In the genomic region with DNA sequence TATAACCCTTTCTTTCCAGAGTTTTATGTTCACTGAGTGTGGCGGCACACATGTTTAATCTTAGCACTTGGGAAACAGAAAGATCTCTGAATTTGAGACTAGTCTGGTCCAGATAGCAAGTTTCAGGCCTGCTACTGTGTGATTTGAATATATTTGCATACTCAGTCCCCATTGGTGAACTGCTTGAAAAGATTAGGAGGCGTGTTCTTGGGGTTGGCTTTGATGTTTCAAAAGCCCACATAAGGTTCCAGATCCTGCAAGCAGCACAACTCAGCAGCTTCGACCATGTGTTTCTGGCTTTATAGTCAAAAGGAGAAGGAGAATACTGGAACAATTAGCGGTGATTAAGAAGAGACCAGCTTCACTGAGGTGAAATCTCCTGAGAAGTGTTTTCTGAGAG, we compare ENCODE assay signal across 11 mouse cellular contexts.
DNase-seq lines count a peak whose midpoint lies in the region; ATAC-seq and TF ChIP-seq lines count a peak whose summit lies in the region.
"Had no signal": no experiment of that assay in that cellular context is flagged by ENCODE, and none has a peak within 500 bp of the region (broad histone marks: within the 10 kb centered on the region; RNA-seq: fewer than 3 reads in every experiment).

No protein-coding gene starts in this region.

- TF ChIP-seq EP300 in heart, postnatal 0 days (IDR thresholded peaks at IDR 0.05; ENCODE audit: low read depth), result no peak

- no peak overlapping the region for H3K4me3 ChIP-seq in heart, postnatal 0 days (ENCODE audit: low read depth, low read length)
- H3K4me3 ChIP-seq in heart, embryonic 10.5 days, result no peak overlapping the region
- no peak overlapping the region for H3K4me3 ChIP-seq in left cerebral cortex, adult 2 months
- H3K4me3 ChIP-seq: hindbrain, embryonic 13.5 days had no signal

- H3K9me3 ChIP-seq in heart, postnatal 0 days (replicated peaks; ENCODE audit: control insufficient read depth, low read length), result no peaks in the 10 kb centered on the region; the same call in 1 of the 2 replicates
- no peaks in the 10 kb centered on the region; the same call in 1 of the 2 replicates for H3K9me3 ChIP-seq in heart, embryonic 10.5 days
- H3K9me3 ChIP-seq: hindbrain, embryonic 13.5 days had no signal

- WGBS in heart, postnatal 0 days, result 55% methylated on average over 4 of the region's 4 CpGs
- 46% methylated on average over 4 of the region's 4 CpGs for WGBS in heart, embryonic 10.5 days

- no peaks in the 10 kb centered on the region for H3K36me3 ChIP-seq in heart, postnatal 0 days (replicated peaks; ENCODE audit: control insufficient read depth, insufficient read depth, low read length)
- H3K36me3 ChIP-seq in heart, embryonic 10.5 days, result no peaks in the 10 kb centered on the region
- H3K36me3 ChIP-seq: hindbrain, embryonic 13.5 days had no signal

- no peak overlapping the region for H3K9ac ChIP-seq in heart, postnatal 0 days (replicated peaks; ENCODE audit: low read depth, low read length)
- H3K9ac ChIP-seq: hindbrain, embryonic 13.5 days; liver, embryonic 14.5 days had no signal

- H3K4me2 ChIP-seq in heart, postnatal 0 days (ENCODE audit: low read depth, low read length), result no peak overlapping the region
- H3K4me2 ChIP-seq: hindbrain, embryonic 13.5 days had no signal

- no peak for TF ChIP-seq CTCF in heart, postnatal 0 days (IDR thresholded peaks at IDR 0.05; ENCODE audit: low read depth)
- no peak for TF ChIP-seq CTCF in left cerebral cortex, adult 2 months (IDR thresholded peaks at IDR 0.05)

- no peak overlapping the region for H3K27ac ChIP-seq in heart, postnatal 0 days (ENCODE audit: low read depth)
- no peak overlapping the region for H3K27ac ChIP-seq in heart, embryonic 10.5 days
- H3K27ac ChIP-seq in left cerebral cortex, adult 2 months, result no peak overlapping the region
- H3K27ac ChIP-seq: hindbrain, embryonic 13.5 days; liver, embryonic 14.5 days had no signal

- no peaks in the 10 kb centered on the region for H3K27me3 ChIP-seq in heart, postnatal 0 days (ENCODE audit: control insufficient read depth, insufficient read depth, low read length)
- H3K27me3 ChIP-seq in heart, embryonic 10.5 days (ENCODE audit: insufficient read depth, poor library complexity, severe bottlenecking), result no peaks in the 10 kb centered on the region
- H3K27me3 ChIP-seq: hindbrain, embryonic 13.5 days had no signal

- no peak for ATAC-seq in heart, postnatal 0 days (ENCODE audit: insufficient read depth, low read depth)

- peak; percentile 28 for DNase-seq in heart, postnatal 0 days (ENCODE audit: low spot score)
- DNase-seq in heart, embryonic 10.5 days (ENCODE audit: low spot score), result no peak
- peak; percentile 32 for DNase-seq in testis, postnatal 10 days (ENCODE audit: low spot score)
- DNase-seq in testis, postnatal 14 days (ENCODE audit: low spot score), result no peak
- peak; percentile 44 for DNase-seq in embryo, embryonic 11 days
- peak; percentile 35 for DNase-seq in retina, postnatal 1 day
- DNase-seq in left cerebral cortex, postnatal 14 days (ENCODE audit: low spot score in 2 of 2), result no peak
- DNase-seq in left cerebral cortex, adult 2 months (ENCODE audit: extremely low spot score in 1 of 2, low spot score in 2 of 2), result no peak
- DNase-seq: cerebellum, adult 9-10 months had no signal

- intact Hi-C loops in left cerebral cortex, postnatal 14 days (cut with DNase I), result no loop called here
- intact Hi-C loops in left cerebral cortex, adult 2 months (cut with DNase I), result no loop called here

- no peaks in the 10 kb centered on the region for H3K4me1 ChIP-seq in heart, postnatal 0 days (ENCODE audit: control insufficient read depth, insufficient read depth)
- H3K4me1 ChIP-seq in heart, embryonic 10.5 days, result peaks cover 14% of the 10 kb centered on the region
- H3K4me1 ChIP-seq: hindbrain, embryonic 13.5 days had no signal

Comparison
In these comparisons a context has a peak if more than half of its experiments do, and no peak if none do; other contexts are left out.
1. DNase-seq: peak in heart, postnatal 0 days (single experiment), testis, postnatal 10 days (single experiment), embryo, embryonic 11 days (single experiment) and retina, postnatal 1 day (single experiment); none in heart, embryonic 10.5 days (single experiment), testis, postnatal 14 days (single experiment), left cerebral cortex, postnatal 14 days (0 of 2) and left cerebral cortex, adult 2 months (0 of 2).